ENCODE assay signal across 30 mouse cellular contexts in the genomic region with DNA sequence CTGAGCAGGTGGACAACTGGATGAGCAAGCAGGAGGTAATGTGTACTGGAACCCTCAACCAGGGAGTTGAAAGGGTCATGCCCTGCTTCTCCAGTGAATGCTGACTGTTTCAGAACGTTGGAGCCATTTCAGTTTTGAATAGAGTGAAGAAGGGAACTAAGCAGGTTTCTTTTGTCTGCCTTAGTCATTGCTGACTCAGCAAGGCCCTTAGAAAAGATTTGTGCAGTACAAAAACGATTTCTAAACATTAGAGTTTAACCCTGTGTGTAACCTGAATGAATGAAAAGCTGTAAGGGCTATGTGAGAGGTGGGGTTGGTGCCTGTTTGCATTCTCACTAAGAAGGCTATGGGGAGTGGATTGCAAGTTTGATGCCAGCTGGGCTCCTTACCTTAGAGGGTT.
"Had no signal": no experiment of that assay in that cellular context is flagged by ENCODE, and none has a peak within 500 bp of the region (broad histone marks: within the 10 kb centered on the region; RNA-seq: fewer than 3 reads in every experiment).

No protein-coding gene starts in this region.

- H3K27ac ChIP-seq: heart, embryonic 13.5 days; heart, embryonic 15.5 days; hindbrain, embryonic 10.5 days; hindbrain, embryonic 12.5 days; hindbrain, embryonic 13.5 days; hindbrain, embryonic 14.5 days; hindbrain, embryonic 15.5 days; hindbrain, postnatal 0 days; intestine, embryonic 15.5 days; kidney, embryonic 15.5 days; kidney, postnatal 0 days; layer of hippocampus, adult 2 months; left cerebral cortex, adult 2 months had no signal

- DNase-seq: heart, postnatal 10 days; heart, postnatal 14 days; heart, postnatal 36 days; heart, postnatal 4 days; kidney, adult 11 months; kidney, adult 18-20 months; kidney, adult 2 months; kidney, adult 8-10 months; kidney, adult 9 months; kidney, postnatal 10 days; kidney, postnatal 14 days; kidney, postnatal 36 days; kidney, postnatal 4 days; layer of hippocampus, adult 9-11 months; layer of hippocampus, postnatal 36 days had no signal

- H3K4me3 ChIP-seq: heart, embryonic 12.5 days; heart, embryonic 13.5 days; heart, embryonic 15.5 days; hindbrain, embryonic 10.5 days; hindbrain, embryonic 12.5 days; hindbrain, embryonic 13.5 days; hindbrain, embryonic 15.5 days; intestine, embryonic 15.5 days; kidney, embryonic 15.5 days; layer of hippocampus, adult 2 months; left cerebral cortex, adult 2 months had no signal

- H3K27me3 ChIP-seq: heart, embryonic 12.5 days; heart, embryonic 13.5 days; heart, embryonic 15.5 days; hindbrain, embryonic 12.5 days; hindbrain, embryonic 13.5 days; hindbrain, embryonic 15.5 days; intestine, embryonic 15.5 days; kidney, embryonic 15.5 days had no signal

- H3K9me3 ChIP-seq: heart, embryonic 12.5 days; heart, embryonic 13.5 days; heart, embryonic 15.5 days; hindbrain, embryonic 10.5 days; hindbrain, embryonic 12.5 days; hindbrain, embryonic 13.5 days; hindbrain, embryonic 15.5 days; intestine, embryonic 15.5 days; kidney, embryonic 15.5 days had no signal

- H3K4me2 ChIP-seq: heart, embryonic 11.5 days; heart, embryonic 12.5 days; heart, embryonic 13.5 days; heart, embryonic 15.5 days; hindbrain, embryonic 12.5 days; hindbrain, embryonic 13.5 days; hindbrain, embryonic 14.5 days; hindbrain, embryonic 15.5 days; intestine, embryonic 15.5 days; kidney, embryonic 15.5 days had no signal

- H3K9ac ChIP-seq: heart, embryonic 12.5 days; heart, embryonic 13.5 days; heart, embryonic 15.5 days; hindbrain, embryonic 12.5 days; hindbrain, embryonic 13.5 days; hindbrain, embryonic 14.5 days; hindbrain, embryonic 15.5 days; intestine, embryonic 15.5 days; kidney, embryonic 15.5 days had no signal

- H3K4me1 ChIP-seq: heart, embryonic 12.5 days; heart, embryonic 13.5 days; heart, embryonic 15.5 days; hindbrain, embryonic 10.5 days; hindbrain, embryonic 12.5 days; hindbrain, embryonic 13.5 days; hindbrain, embryonic 15.5 days; intestine, embryonic 15.5 days; kidney, embryonic 15.5 days had no signal
